Mouse (Mus musculus) v-Abl transformed pro-B cells (cell line): Measurements from ENCODE around the gene Dusp8.
"Not testable (repeated sequence)": the region's sequence is repeated elsewhere in the genome, so short reads cannot be mapped to it uniquely, and the experiment has no call there.

Experiments used
- in situ Hi-C, 2 experiments: fragments of 400-800 bp; cut with MboI; formaldehyde crosslinking; loops; one replicate each; pipeline ENCODE4 v1.15.1; 2025; ENCODE audit not compliant: unreplicated experiment in 2 of 2

The Dusp8 gene

GRCm38 (mm10) chr7:142095183-142095931 is at the start of gene Dusp8:
TSS of gene Dusp8 (minus strand) at chr7:142095843.
- in situ Hi-C loops = no loop called here

GRCm38 (mm10) chr7:142144507-142144906 is 48.9 kb upstream of the Dusp8 start, which contains the start of gene Gm45337:
TSS of gene Gm45337 (minus strand) at chr7:142144607.
- in situ Hi-C loops = loop anchor here in 1 of 2 experiments (10.0 kb wide), 1 partner anchor 140 kb away; no protein-coding TSS in a partner anchor

- in situ Hi-C loops = loop anchor here in 1 of 2 experiments (10.0 kb wide), 1 partner anchor 141 kb away; no protein-coding TSS in a partner anchor
Measured at GRCm38 (mm10) chr7:142143506-142144010, 47.9 kb upstream of the Dusp8 start.

GRCm38 (mm10) chr7:142140696-142141095 is 45.1 kb upstream of the Dusp8 start:
- in situ Hi-C loops = loop anchor here in 1 of 2 experiments (10.0 kb wide), 1 partner anchor 144 kb away; no protein-coding TSS in a partner anchor

GRCm38 (mm10) chr7:142135934-142136333 is 40.3 kb upstream of the Dusp8 start, which contains the start of gene Gm39115:
TSS of gene Gm39115 (minus strand) at chr7:142136034.
- in situ Hi-C loops = not testable (repeated sequence)

- in situ Hi-C loops = no loop called here
Measured at GRCm38 (mm10) chr7:142134206-142134995, 38.8 kb upstream of the Dusp8 start.

- in situ Hi-C loops = no loop called here
Measured at GRCm38 (mm10) chr7:142128843-142129242, 33.2 kb upstream of the Dusp8 start.

GRCm38 (mm10) chr7:142120629-142121028 is 25.0 kb upstream of the Dusp8 start, which contains the start of gene Gm45618:
TSS of gene Gm45618 (minus strand) at chr7:142120729.
- in situ Hi-C loops = loop anchor here (25.0 kb wide), 1 partner anchor 358 kb away; no protein-coding TSS in a partner anchor

- in situ Hi-C loops = loop anchor here (25.0 kb wide), 1 partner anchor 357 kb away; no protein-coding TSS in a partner anchor
Measured at GRCm38 (mm10) chr7:142119632-142120031, 24.0 kb upstream of the Dusp8 start.

GRCm38 (mm10) chr7:142104747-142105146 is 9.1 kb upstream of the Dusp8 start:
- in situ Hi-C loops = loop anchor here (25.0 kb wide), 1 partner anchor 342 kb away; no protein-coding TSS in a partner anchor

GRCm38 (mm10) chr7:142097776-142098175 is 2.1 kb upstream of the Dusp8 start:
- in situ Hi-C loops = no loop called here

- in situ Hi-C loops = no loop called here
Measured at GRCm38 (mm10) chr7:142096701-142097100, 1.1 kb upstream of the Dusp8 start.

GRCm38 (mm10) chr7:142094301-142095143 is 1.1 kb downstream of the Dusp8 start:
- in situ Hi-C loops = no loop called here

GRCm38 (mm10) chr7:142093696-142094240 is 1.9 kb downstream of the Dusp8 start:
- in situ Hi-C loops = no loop called here

GRCm38 (mm10) chr7:142092991-142093390 is 2.7 kb downstream of the Dusp8 start:
- in situ Hi-C loops = no loop called here

- in situ Hi-C loops = no loop called here
Measured at GRCm38 (mm10) chr7:142091848-142092247, 3.8 kb downstream of the Dusp8 start.

GRCm38 (mm10) chr7:142089648-142090447 is 5.8 kb downstream of the Dusp8 start:
- in situ Hi-C loops = no loop called here

- in situ Hi-C loops = no loop called here
Measured at GRCm38 (mm10) chr7:142088886-142089285, 6.8 kb downstream of the Dusp8 start.
